Mouse (Mus musculus) limb, embryonic 10.5 days (tissue): ENCODE results near the gene Olfr93. TPM values are rescaled to one million over a fixed set of nuclear protein-coding genes. Genes with fewer than 3 reads are reported as not detected.
"Not testable (repeated sequence)": the region's sequence is repeated elsewhere in the genome, so short reads cannot be mapped to it uniquely, and the experiment has no call there.

Experiments used
- DNase-seq: peaks from one replicate; pipeline ENCODE4 v3.0.0-alpha.2; 2017; ENCODE audit warnings: low spot score
- H3K27ac ChIP-seq: fragments of 300-500 bp; sonication (generic); 2 replicates; pipeline ENCODE4 v1.5.1; 2016; ENCODE audit warnings: mild to moderate bottlenecking
- H3K27me3 ChIP-seq: fragments of 300-500 bp; sonication (generic); 2 replicates; pipeline ENCODE4 v1.6.1; 2016; ENCODE audit warnings: low read depth, mild to moderate bottlenecking; ENCODE audit not compliant: poor library complexity, severe bottlenecking
- H3K36me3 ChIP-seq: fragments of 300-500 bp; sonication (generic); 2 replicates; pipeline ENCODE4 v1.6.1; 2016; ENCODE audit warnings: mild to moderate bottlenecking, moderate library complexity
- H3K4me1 ChIP-seq: fragments of 300-500 bp; sonication (generic); 2 replicates; pipeline ENCODE4 v1.6.1; 2016
- H3K4me3 ChIP-seq: fragments of 300-500 bp; sonication (generic); 2 replicates; pipeline ENCODE4 v1.5.1; 2016; ENCODE audit warnings: mild to moderate bottlenecking, moderate library complexity
- H3K9me3 ChIP-seq: fragments of 300-500 bp; sonication (generic); replicated peaks from 2 replicates; pipeline ENCODE4 v1.6.1; 2016; ENCODE audit warnings: mild to moderate bottlenecking
- WGBS: fragments of 180-500 bp; shearing (Covaris S2); methylation state at CpG from one replicate; pipeline ENCODE4 v1.1.7; 2016; 5-methylcytosine and 5-hydroxymethylcytosine counted together
- polyA plus RNA-seq: library from polyadenylated mRNA; unstranded; fragments of >200 nt; fragmentation: Nextera tagmentation; extraction: Ambion mirVana; gene quantifications from 2 replicates; pipeline ENCODE4 v1.2.1, GENCODE M21; 2016

Gene Olfr93
- polyA plus RNA-seq: not detected in 2 replicates

- no peaks in the 10 kb centered on the region for H3K36me3 ChIP-seq
- H3K9me3 ChIP-seq: no peaks in the 10 kb centered on the region
- no peak for DNase-seq
- H3K27ac ChIP-seq: no peak within 1 kb of the TSS
- no peaks in the 10 kb centered on the region for H3K27me3 ChIP-seq
- H3K4me1 ChIP-seq: no peaks in the 10 kb centered on the region
- H3K4me3 ChIP-seq: no peak within 1 kb of the TSS
Measured at GRCm38 (mm10) chr17:37161394-37161793, at the start of gene Olfr93. Olfr93 (minus strand) TSS chr17:37161494.

GRCm38 (mm10) chr17:37203917-37204236 lies 42.6 kb upstream of the Olfr93 start:
- peaks cover 9% of the 10 kb centered on the region; the same call in 1 of the 2 replicates for H3K27me3 ChIP-seq
- WGBS: 29% methylated on average over 3 of the region's 3 CpGs
- DNase-seq: no peak
- H3K4me3 ChIP-seq: no peak overlapping the region
- H3K27ac ChIP-seq: no peak overlapping the region
- no peaks in the 10 kb centered on the region for H3K9me3 ChIP-seq
- no peaks in the 10 kb centered on the region for H3K4me1 ChIP-seq
- H3K36me3 ChIP-seq: no peaks in the 10 kb centered on the region

GRCm38 (mm10) chr17:37203206-37203916 lies 42.1 kb upstream of the Olfr93 start:
- H3K27me3 ChIP-seq: peaks cover 14% of the 10 kb centered on the region
- no peak overlapping the region for H3K4me3 ChIP-seq
- no peaks in the 10 kb centered on the region for H3K4me1 ChIP-seq
- H3K27ac ChIP-seq: no peak overlapping the region
- peak; percentile 81 for DNase-seq
- H3K9me3 ChIP-seq: no peaks in the 10 kb centered on the region
- WGBS: under 1% methylated on average over 4 of the region's 4 CpGs
- H3K36me3 ChIP-seq: no peaks in the 10 kb centered on the region

GRCm38 (mm10) chr17:37200894-37201293 lies 39.6 kb upstream of the Olfr93 start, which contains the start of gene Olfr94:
Olfr94 (minus strand) TSS chr17:37200994.
- no peak for DNase-seq
- 82% methylated on average over 2 of the region's 2 CpGs for WGBS
- Histone ChIP-seq H3K27ac (no peak within 1 kb of the TSS), H3K4me1 (0 out of 2 replicates have a peak, but pooled peaks cover 9% of the 10 kb centered on the region), H3K4me3 (no peak within 1 kb of the TSS), H3K9me3 (no peaks in the 10 kb centered on the region), H3K36me3 (no peaks in the 10 kb centered on the region), H3K27me3 (peaks cover 39% of the 10 kb centered on the region)

- peak; percentile 80 for DNase-seq
- under 1% methylated on average over 77 of the region's 77 CpGs for WGBS
- no peaks in the 10 kb centered on the region for H3K9me3 ChIP-seq
- H3K36me3 ChIP-seq: no peaks in the 10 kb centered on the region
- H3K4me1 ChIP-seq: 0 out of 2 replicates have a peak, but pooled peaks cover 9% of the 10 kb centered on the region
- peaks cover 52% of the 10 kb centered on the region for H3K27me3 ChIP-seq
- peak overlapping the region; percentile 62 for H3K4me3 ChIP-seq
- peak overlapping the region; percentile 82 for H3K27ac ChIP-seq
Measured at GRCm38 (mm10) chr17:37196845-37197724, 35.8 kb upstream of the Olfr93 start.

GRCm38 (mm10) chr17:37194782-37195181 lies 33.5 kb upstream of the Olfr93 start:
- no peaks in the 10 kb centered on the region for H3K36me3 ChIP-seq
- 0 out of 2 replicates have a peak, but pooled peaks cover 9% of the 10 kb centered on the region for H3K4me1 ChIP-seq
- H3K4me3 ChIP-seq: no peak overlapping the region
- H3K9me3 ChIP-seq: no peaks in the 10 kb centered on the region
- 97% methylated on average over 5 of the region's 5 CpGs for WGBS
- H3K27me3 ChIP-seq: peaks cover 52% of the 10 kb centered on the region
- no peak overlapping the region for H3K27ac ChIP-seq
- DNase-seq: no peak

GRCm38 (mm10) chr17:37193656-37194055 lies 32.4 kb upstream of the Olfr93 start, which contains the start of gene Ubd:
Ubd (plus strand) TSS chr17:37193892.
- 94% methylated on average over 2 of the region's 2 CpGs for WGBS
- H3K27me3 ChIP-seq: peaks cover 42% of the 10 kb centered on the region

GRCm38 (mm10) chr17:37193032-37193431 lies 31.7 kb upstream of the Olfr93 start:
- no peaks in the 10 kb centered on the region for H3K36me3 ChIP-seq
- H3K9me3 ChIP-seq: no peaks in the 10 kb centered on the region
- H3K27me3 ChIP-seq: peaks cover 35% of the 10 kb centered on the region
- no peak for DNase-seq
- 0 out of 2 replicates have a peak, but pooled peaks cover 9% of the 10 kb centered on the region for H3K4me1 ChIP-seq
- no peak overlapping the region for H3K27ac ChIP-seq
- no peak overlapping the region for H3K4me3 ChIP-seq

More at GRCm38 (mm10) chr17:37193656-37194055, 32.4 kb upstream of the Olfr93 start, which contains the start of gene Ubd:
- DNase-seq: no peak
- Histone ChIP-seq H3K4me3 (no peak within 1 kb of the TSS), H3K9me3 (no peaks in the 10 kb centered on the region), H3K27ac (no peak within 1 kb of the TSS), H3K36me3 (no peaks in the 10 kb centered on the region), H3K4me1 (0 out of 2 replicates have a peak, but pooled peaks cover 9% of the 10 kb centered on the region)

- Histone ChIP-seq H3K27me3 (peaks cover 12% of the 10 kb centered on the region), H3K4me1 (no peaks in the 10 kb centered on the region), H3K9me3 (no peaks in the 10 kb centered on the region), H3K36me3 (no peaks in the 10 kb centered on the region), H3K4me3 (no peak overlapping the region), H3K27ac (no peak overlapping the region)
- WGBS: 42% methylated on average over 2 of the region's 2 CpGs
- DNase-seq: no peak
Measured at GRCm38 (mm10) chr17:37190711-37191110, 29.4 kb upstream of the Olfr93 start.

GRCm38 (mm10) chr17:37185474-37185873 lies 24.2 kb upstream of the Olfr93 start:
- 49% methylated on average over 6 of the region's 6 CpGs for WGBS
- H3K4me1 ChIP-seq: no peaks in the 10 kb centered on the region
- no peaks in the 10 kb centered on the region for H3K9me3 ChIP-seq
- H3K36me3 ChIP-seq: no peaks in the 10 kb centered on the region
- H3K27ac ChIP-seq: no peak overlapping the region
- DNase-seq: no peak
- H3K4me3 ChIP-seq: no peak overlapping the region
- H3K27me3 ChIP-seq: no peaks in the 10 kb centered on the region

- H3K36me3 ChIP-seq, DNase-seq, H3K4me3 ChIP-seq, H3K27me3 ChIP-seq, H3K9me3 ChIP-seq, H3K4me1 ChIP-seq, H3K27ac ChIP-seq: not testable (repeated sequence)
- WGBS: 86% methylated on average over 4 of the region's 4 CpGs
Measured at GRCm38 (mm10) chr17:37131366-37131765, 29.9 kb downstream of the Olfr93 start.

- Histone ChIP-seq H3K9me3 (no peaks in the 10 kb centered on the region), H3K27ac (no peak within 1 kb of the TSS), H3K27me3 (no peaks in the 10 kb centered on the region), H3K4me1 (no peaks in the 10 kb centered on the region), H3K36me3 (no peaks in the 10 kb centered on the region), H3K4me3 (no peak within 1 kb of the TSS)
- DNase-seq: no peak
- WGBS: 90% methylated on average over 2 of the region's 2 CpGs
Measured at GRCm38 (mm10) chr17:37119988-37120387, 41.3 kb downstream of the Olfr93 start, which contains the start of gene Olfr92. Olfr92 (minus strand) TSS chr17:37120088.

GRCm38 (mm10) chr17:37098178-37098577 lies 63.1 kb downstream of the Olfr93 start, which contains the start of gene Olfr91:
Olfr91 (minus strand) TSS chr17:37098278.
- no peaks in the 10 kb centered on the region for H3K36me3 ChIP-seq
- 88% methylated on average over 1 of the region's 1 CpGs for WGBS
- H3K27ac ChIP-seq: no peak within 1 kb of the TSS

More at GRCm38 (mm10) chr17:37098178-37098577, 63.1 kb downstream of the Olfr93 start, which contains the start of gene Olfr91:
- Histone ChIP-seq H3K9me3 (no peaks in the 10 kb centered on the region), H3K4me3 (no peak within 1 kb of the TSS), H3K27me3 (no peaks in the 10 kb centered on the region), H3K4me1 (no peaks in the 10 kb centered on the region)
- DNase-seq: no peak
